Mouse (Mus musculus) liver, postnatal 0 days (tissue): ENCODE measurements around the gene Masp1.

Source experiments
- CTCF ChIP-seq: sonication (generic); IDR thresholded peaks from 2 replicates; pipeline ENCODE4 v1.5.1; 2016; ENCODE audit warnings: antibody characterized with exemption, low read depth
- EP300 ChIP-seq: IDR thresholded peaks from 2 replicates; pipeline ENCODE4 v1.6.1; 2016; ENCODE audit warnings: antibody characterized with exemption, low read depth, mild to moderate bottlenecking

DNA sequence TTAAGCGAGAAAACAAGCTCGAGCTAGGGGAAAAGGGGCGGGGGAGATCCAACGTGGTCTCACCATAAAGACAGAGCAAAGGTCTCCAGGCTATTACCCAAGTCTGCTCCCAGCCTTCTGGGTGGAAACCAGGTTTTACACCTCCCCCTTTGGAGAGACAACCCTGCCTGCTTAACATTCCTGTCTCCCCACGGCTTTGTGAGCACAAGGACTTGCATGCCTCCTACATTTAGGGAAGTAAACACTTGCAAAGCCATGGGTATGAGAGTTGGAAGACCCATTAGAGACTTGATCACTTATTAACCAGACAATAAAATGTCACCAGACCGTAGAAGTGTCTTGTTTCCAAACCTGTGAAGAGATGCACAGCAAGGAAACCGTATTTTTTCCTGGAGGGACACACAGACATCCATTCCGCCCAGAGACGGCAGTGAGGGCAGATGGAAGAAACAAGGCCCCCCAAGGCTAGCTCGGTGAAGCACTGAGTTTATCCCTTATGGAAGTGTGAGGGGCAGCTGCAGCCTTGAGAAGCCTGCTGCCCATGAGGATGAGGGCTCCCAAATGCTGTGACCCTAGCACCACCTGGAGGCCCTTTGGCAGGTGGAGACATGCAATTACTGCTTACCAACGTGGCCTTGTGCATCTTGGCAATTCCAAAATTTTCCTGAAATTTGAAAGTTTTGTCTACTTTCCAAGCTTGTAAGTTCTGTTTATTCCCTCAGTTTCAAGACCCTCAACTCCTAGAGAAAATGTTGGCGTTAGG, 83.0 kb downstream of the Masp1 start:
- TF ChIP-seq CTCF = peak; percentile 54
- TF ChIP-seq EP300 = no peak
